Mouse (Mus musculus) heart, adult 8-10 months (tissue): ENCODE data around the gene Kazald1. TPM values are rescaled to one million over a fixed set of nuclear protein-coding genes. Genes with fewer than 3 reads are reported as not detected.

Source experiments
- DNase-seq: peaks from one replicate; pipeline ENCODE4 v3.0.0; 2022; ENCODE audit warnings: low spot score
- total RNA-seq, 4 experiments: library from RNA; stranded (reverse); gene quantifications; 2 replicates each; pipeline ENCODE4 v1.2.4; 2022

The Kazald1 gene
- total RNA-seq, 4 experiments from 2014 or later: 2.5 to 5.5 (median 2.8) TPM

GRCm38 (mm10) chr19:45077742-45078645 is 3.0 kb downstream of the Kazald1 start:
- DNase-seq: no peak

- no peak for DNase-seq
Measured at GRCm38 (mm10) chr19:45078971-45079764, 4.1 kb downstream of the Kazald1 start.

DNA sequence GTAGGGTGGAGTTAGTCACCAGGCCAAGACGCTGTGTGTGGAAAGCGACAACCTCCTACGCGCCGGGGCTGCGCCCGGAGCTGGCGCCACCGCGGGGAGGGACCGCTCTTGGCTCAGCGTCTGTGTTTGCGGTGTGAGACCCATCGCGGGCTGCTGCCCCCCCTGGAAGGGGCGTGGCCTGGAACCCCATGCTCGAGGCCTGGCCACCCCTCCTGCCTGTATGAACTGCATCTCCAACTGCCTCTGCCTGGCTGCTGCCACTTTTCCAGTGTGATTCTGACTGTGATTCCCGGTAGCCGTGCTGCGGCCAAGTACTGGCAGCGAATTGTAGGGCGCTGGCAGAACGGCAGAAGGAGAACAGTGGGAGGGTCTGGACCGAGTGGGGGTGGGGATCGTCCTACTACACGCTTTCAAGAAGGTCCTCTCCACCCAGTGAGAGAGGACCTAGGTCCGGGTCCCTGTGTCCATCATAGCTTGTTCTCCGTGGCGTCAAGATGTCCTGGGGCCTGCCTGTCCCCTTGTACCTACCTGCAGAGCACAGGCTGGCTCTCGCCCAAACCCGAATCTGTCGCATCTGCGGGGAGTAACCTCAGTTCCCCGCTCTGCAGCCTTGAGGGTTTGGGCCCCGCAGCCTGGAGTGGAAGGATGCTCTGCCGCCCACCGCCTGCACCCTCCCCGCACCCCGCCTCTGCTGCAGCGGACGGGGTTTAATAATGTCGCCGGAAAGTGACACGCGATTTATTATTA is 4.9 kb downstream of the Kazald1 start:
- peak; percentile 68 for DNase-seq

- no peak for DNase-seq
Measured at GRCm38 (mm10) chr19:45080711-45081110, 5.7 kb downstream of the Kazald1 start.

- DNase-seq: peak; percentile 77
Measured at GRCm38 (mm10) chr19:45081279-45081678, 6.2 kb downstream of the Kazald1 start.

GRCm38 (mm10) chr19:45081841-45082550 is 7.0 kb downstream of the Kazald1 start:
- DNase-seq: no peak

- no peak for DNase-seq
Measured at GRCm38 (mm10) chr19:45097868-45098267, 22.8 kb downstream of the Kazald1 start.

- DNase-seq: no peak
Measured at GRCm38 (mm10) chr19:45100486-45101270, 25.6 kb downstream of the Kazald1 start.

DNA sequence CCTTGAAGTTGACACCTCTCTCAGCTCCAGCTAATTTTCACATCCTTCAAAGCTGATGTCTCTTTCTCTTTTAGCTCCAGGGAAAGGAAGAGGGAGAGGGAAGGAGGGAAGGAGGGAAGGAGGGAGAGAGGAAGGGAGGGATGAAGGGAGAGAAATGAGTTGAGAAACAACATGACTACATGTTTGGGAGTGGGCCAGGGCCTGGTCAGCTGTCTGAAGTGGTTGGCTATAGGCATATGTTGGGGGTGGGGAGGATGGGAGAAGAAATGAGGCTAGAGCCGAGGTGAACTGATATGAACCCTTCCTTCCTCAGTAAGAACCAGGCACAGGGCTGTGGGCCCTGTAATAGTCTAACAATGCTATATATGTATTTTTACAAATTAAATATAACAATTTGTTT is 30.6 kb downstream of the Kazald1 start:
- DNase-seq: no peak

DNA sequence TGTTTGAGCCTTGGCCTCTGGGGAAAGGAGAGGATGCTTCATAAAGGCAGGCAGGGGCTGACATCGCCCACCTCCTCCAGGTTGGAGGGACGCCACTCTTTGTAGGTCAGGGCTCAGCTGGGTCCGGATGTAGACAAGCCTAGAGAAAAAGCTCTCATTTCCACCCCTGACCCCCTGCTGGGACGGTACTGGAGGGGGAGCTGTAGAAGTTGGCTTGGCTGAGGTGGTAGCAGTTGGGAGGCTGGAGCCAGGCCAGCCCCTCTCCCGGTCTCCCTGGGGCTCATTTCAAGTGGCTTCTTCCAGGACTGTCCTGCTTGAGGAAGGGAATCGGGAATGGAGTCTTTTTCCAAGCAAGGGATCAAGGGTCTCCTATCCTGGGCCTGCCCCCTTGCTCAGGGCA is 31.6 kb downstream of the Kazald1 start:
- no peak for DNase-seq

DNA sequence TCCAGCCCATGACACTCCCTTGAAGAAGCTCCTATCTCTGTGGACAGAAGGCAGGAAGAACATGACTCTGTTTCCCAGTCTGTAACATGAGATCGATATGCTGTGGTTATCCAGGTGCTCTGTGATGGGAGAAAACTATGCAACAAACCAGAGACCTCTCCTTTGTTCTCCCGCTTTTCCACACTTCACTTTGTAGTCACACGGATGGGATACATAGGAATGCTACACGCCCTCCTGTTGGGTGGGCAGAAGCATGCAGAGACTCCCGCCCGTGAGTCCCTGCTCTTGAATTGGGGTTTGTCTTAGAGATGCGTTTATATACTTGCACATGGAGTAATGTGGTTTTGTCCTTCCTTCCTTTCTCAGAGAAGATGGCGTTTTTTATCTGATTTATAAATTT is 35.6 kb downstream of the Kazald1 start:
- no peak for DNase-seq

DNA sequence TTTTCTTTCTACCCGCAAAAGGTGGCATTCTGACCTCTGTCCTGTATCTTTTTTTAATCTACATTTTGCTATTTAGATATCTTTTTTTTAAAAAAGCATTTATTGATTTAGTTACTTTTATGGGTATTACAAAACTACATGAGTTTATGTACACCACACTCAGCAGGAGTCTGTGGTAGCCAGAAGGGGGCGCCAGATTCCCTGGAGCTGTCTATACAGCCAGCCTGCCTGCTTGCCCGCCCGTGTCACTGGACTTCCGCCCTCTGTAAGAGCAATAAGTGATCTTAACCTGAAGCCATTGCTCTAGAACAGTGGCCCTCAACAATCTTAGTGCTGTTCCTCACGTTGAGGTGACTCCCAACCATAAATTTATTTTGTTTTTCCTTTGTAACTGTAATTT is 37.4 kb downstream of the Kazald1 start:
- DNase-seq: no peak

DNA sequence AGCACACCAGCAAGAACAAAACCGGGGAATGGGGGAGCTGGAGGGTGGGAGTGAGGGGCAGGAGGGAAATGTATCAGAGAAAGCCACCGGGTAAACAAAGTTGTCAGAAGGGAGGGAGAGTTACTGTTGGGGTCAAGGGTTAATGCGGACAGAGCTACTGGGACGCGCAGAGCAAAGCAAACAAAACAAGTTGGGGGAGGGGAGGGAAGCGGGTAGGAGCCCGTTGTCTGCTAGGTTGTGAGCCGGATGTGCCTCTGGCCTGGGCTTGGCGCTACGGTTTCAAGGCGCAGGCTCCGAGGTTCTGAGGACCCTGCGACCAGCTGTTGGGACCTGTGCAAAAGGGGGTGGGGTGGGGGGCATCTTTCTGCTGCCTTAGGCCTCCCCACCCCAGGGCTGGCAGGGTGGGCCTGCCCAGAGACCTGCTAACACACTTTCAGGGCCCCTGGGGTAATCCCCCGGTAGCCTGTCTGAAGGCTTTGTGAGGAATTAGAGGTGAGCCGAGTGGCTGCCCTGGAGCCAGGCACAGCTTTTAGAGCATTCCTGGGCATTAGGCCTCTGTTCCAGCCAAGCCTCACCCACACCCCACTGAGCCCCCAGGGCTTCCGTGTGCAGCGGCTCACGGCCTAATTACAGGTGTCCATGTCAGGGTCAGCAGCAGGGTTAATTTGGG is 38.9 kb downstream of the Kazald1 start:
- no peak for DNase-seq

GRCm38 (mm10) chr19:45114772-45115171 is 39.7 kb downstream of the Kazald1 start:
- DNase-seq: no peak

DNA sequence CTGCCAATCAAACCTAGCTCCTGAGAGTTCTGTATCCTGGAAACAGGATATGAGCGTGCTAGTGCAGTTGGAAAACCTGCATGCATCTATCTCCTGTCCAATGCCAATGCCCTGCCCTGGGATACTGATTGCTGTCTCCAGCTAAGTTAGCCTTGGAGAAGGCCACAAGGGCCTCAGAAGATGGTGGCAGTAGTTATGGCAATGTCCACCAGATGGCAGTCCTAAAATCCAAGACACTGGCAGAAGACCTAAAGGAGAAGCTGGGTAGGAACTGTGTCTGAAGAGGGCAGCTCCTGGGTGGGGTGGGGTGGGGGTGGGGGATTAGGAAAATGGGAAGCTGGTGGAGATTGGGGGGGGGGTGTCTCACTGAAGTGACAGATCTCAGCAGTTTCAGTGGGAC is 41.8 kb downstream of the Kazald1 start:
- peak; percentile 30 for DNase-seq

Other genes with a start within 250 kb of the Kazald1 start
- 10 to 100 TPM; 18.2 to 21.9 (median 19.7) TPM for gene Slf2, start 144.1 kb upstream of the Kazald1 start, total RNA-seq
- under 1 TPM in 3 of 4 experiments, not detected in 1; 0.25 to 0.46 (median 0.44) TPM for gene Sema4g, start 86.1 kb upstream of the Kazald1 start, total RNA-seq
- gene Twnk, start 69.6 kb upstream of the Kazald1 start, total RNA-seq: 10 to 100 TPM; 30.6 to 34.6 (median 31.4) TPM
- 10 to 100 TPM; 43.9 to 59.9 (median 54.3) TPM for gene Mrpl43, start 68.8 kb upstream of the Kazald1 start, total RNA-seq
- gene Lzts2, start 60.8 kb upstream of the Kazald1 start, total RNA-seq: 10 to 100 TPM; 53.9 to 70.5 (median 63.8) TPM
- under 1 TPM in 1 of 4 experiments, not detected in 3; 0.46 TPM for gene Pdzd7, start 29.5 kb upstream of the Kazald1 start, total RNA-seq
- 10 to 100 TPM in 3 of 4 experiments, 1 to 10 TPM in 1; 9.0 to 10.8 (median 10.3) TPM for gene Sfxn3, start 27.7 kb upstream of the Kazald1 start, total RNA-seq
- gene Tlx1, start 75.4 kb downstream of the Kazald1 start, total RNA-seq: under 1 TPM in 2 of 4 experiments, not detected in 2; 0.11 to 0.14 TPM
- gene Lbx1, start 160.6 kb downstream of the Kazald1 start, total RNA-seq: under 1 TPM in 1 of 4 experiments, not detected in 3; 0.17 TPM